Mouse (Mus musculus): ENCODE measurements at regions not wholly inside any gene's neighbourhood (a gene's known extent, or its start where the extent isn't known, plus 50 kb on each side); places are given as distances from the start of the nearest gene placed in this dataset.

DNA sequence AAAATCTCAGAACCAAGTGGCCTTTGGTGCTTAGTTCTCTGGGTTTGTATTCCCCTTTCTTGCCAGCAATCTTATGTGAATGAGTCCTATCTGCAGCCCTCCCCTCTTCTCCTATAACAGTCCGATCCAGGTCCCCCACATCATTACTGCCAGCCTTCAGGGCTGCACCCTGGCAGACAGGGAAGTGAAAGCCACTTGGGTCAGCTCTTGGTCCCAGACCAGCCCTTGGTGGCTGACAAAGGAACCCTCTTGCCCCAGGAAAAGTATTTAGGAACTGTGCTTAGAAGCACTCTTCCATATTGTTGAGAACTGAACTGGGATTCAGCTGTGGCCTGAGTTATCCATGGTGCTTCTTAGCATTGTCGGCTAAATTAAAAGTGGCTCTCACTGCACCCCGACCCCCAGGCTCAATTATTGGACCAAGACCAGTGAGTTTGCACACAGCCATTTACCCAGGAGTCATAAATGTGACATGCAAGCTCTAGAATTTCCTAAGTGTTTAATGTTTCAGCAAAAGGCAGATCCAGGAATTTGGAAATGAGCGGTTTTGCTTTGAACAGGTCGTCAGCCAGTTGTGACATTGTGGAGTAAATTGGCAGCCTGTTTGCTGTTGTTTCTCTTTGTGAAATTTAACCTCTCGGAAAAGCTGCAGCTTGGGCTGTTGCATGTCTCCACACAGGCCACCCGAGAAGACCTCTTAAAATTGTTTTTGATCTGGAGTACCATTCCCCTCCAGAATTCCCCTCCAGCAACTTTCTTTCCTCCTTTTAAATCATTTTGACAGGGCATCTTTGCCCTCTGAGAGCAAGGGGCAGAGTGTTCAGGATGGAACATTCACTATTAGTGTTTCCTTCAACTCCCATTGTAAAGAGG, 58.5 kb upstream of the Rnd3 start:
- ATAC-seq (replicated peaks) = no peak
- no peaks in the 10 kb centered on the region for H3K4me1 ChIP-seq
- H3K9ac ChIP-seq (replicated peaks) = no peak overlapping the region
- WGBS = 63% methylated on average over 7 of the region's 7 CpGs
- no peaks in the 10 kb centered on the region for H3K9me3 ChIP-seq
- no peaks in the 10 kb centered on the region for H3K27me3 ChIP-seq
- H3K4me2 ChIP-seq (replicated peaks) = no peak overlapping the region
- no peaks in the 10 kb centered on the region for H3K36me3 ChIP-seq
- H3K27ac ChIP-seq (replicated peaks) = no peak overlapping the region
- no peak overlapping the region for H3K4me3 ChIP-seq

DNA sequence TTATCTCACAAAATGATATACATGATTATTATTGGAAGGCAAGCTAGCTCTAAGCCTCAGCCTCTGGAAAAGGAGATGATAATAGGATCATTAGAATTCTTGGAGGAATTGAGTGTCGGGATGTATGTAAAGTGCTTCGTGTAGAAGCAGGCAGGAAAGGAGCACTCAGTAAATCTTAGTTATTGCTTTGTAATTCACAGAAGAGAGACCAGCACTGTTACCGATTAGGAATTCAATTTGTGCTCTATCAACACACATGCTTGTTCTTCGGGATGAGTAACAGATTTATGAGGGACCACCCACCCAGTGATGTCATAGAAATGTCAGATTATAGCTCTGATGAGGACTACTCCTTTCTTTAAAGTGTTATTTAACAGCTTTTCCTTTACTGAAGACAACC, 57.4 kb upstream of the Rnd3 start:
- H3K36me3 ChIP-seq = no peaks in the 10 kb centered on the region
- H3K9me3 ChIP-seq = no peaks in the 10 kb centered on the region
- H3K4me2 ChIP-seq (replicated peaks) = no peak overlapping the region
- no peak overlapping the region for H3K4me3 ChIP-seq
- no peak overlapping the region for H3K27ac ChIP-seq (replicated peaks)
- no peak overlapping the region for H3K9ac ChIP-seq (replicated peaks)
- no peaks in the 10 kb centered on the region for H3K27me3 ChIP-seq
- ATAC-seq (replicated peaks) = no peak
- 48% methylated on average over 4 of the region's 4 CpGs for WGBS
- no peaks in the 10 kb centered on the region for H3K4me1 ChIP-seq

Measured in forebrain, embryonic 15.5 days (tissue).